Mouse (Mus musculus) bone marrow, adult 2 months (tissue): ENCODE measurements around the gene BC005624.

Experiments used
- CTCF ChIP-seq: fragments of 200-500 bp; IDR thresholded peaks from 2 replicates; pipeline ENCODE4 v1.5.1; 2011; ENCODE audit warnings: low read length, control low read depth; ENCODE audit not compliant: control insufficient read depth, insufficient read depth
- POLR2A ChIP-seq: fragments of 200-500 bp; IDR thresholded peaks from 2 replicates; pipeline ENCODE4 v1.6.1; 2011; ENCODE audit warnings: low read depth, mild to moderate bottlenecking, control low read depth, low read length, borderline replicate concordance; ENCODE audit not compliant: control insufficient read depth

DNA sequence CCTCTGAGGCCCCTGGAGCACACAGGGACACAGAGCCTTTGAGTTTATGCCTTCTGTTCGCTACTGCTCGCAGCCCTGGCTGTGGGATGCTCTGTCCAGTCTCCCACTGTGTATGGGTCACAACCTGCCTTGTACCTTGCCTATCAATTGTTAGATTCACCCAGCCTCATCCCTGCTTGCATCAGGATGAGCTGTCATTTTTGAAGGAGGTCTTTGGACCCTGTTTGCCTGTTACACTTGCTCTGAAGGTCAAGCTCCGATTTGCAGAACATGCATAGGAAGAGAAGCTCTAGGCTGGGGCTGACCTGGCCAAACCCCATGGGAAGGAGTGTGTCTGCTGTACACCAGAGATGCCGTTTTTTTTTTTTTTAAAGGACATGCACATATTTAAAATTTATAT is 24.5 kb downstream of the BC005624 start:
- TF ChIP-seq POLR2A: no peak
- TF ChIP-seq CTCF: no peak
